Mouse (Mus musculus): ENCODE data around the gene Dab1.

Dab1 gene

GRCm38 (mm10) chr4:103839541-103839940, 220.4 kb downstream of the Dab1 start:
- peak; percentile 14 for DNase-seq

- DNase-seq, result peak; percentile 26
Observed at GRCm38 (mm10) chr4:103841126-103841525, 222.0 kb downstream of the Dab1 start.

GRCm38 (mm10) chr4:103844635-103845034, 225.5 kb downstream of the Dab1 start:
- DNase-seq, result no peak

- DNase-seq, result peak; percentile 3
Observed at GRCm38 (mm10) chr4:103857173-103857572, 238.0 kb downstream of the Dab1 start.

GRCm38 (mm10) chr4:103875564-103875963, 256.4 kb downstream of the Dab1 start:
- DNase-seq, result peak; percentile 10

GRCm38 (mm10) chr4:103878841-103879240, 259.7 kb downstream of the Dab1 start:
- no peak for DNase-seq

- DNase-seq, result no peak
Observed at GRCm38 (mm10) chr4:103881641-103882040, 262.5 kb downstream of the Dab1 start.

GRCm38 (mm10) chr4:103888086-103888485, 268.9 kb downstream of the Dab1 start:
- DNase-seq, result no peak

GRCm38 (mm10) chr4:103889110-103889509, 270.0 kb downstream of the Dab1 start:
- no peak for DNase-seq

- no peak for DNase-seq
Observed at GRCm38 (mm10) chr4:103896806-103897205, 277.6 kb downstream of the Dab1 start.

- no peak for DNase-seq
Observed at GRCm38 (mm10) chr4:103897702-103898101, 278.5 kb downstream of the Dab1 start.

- no peak for DNase-seq
Observed at GRCm38 (mm10) chr4:103911441-103911840, 292.3 kb downstream of the Dab1 start.

- DNase-seq, result no peak
Observed at GRCm38 (mm10) chr4:103912071-103912470, 292.9 kb downstream of the Dab1 start.

- DNase-seq, result no peak
Observed at GRCm38 (mm10) chr4:103922431-103922931, 303.3 kb downstream of the Dab1 start.

- no peak for DNase-seq
Observed at GRCm38 (mm10) chr4:103926682-103927081, 307.5 kb downstream of the Dab1 start.

GRCm38 (mm10) chr4:103929631-103930030, 310.5 kb downstream of the Dab1 start:
- no peak for DNase-seq

- no peak for DNase-seq
Observed at GRCm38 (mm10) chr4:103934364-103934763, 315.2 kb downstream of the Dab1 start.

GRCm38 (mm10) chr4:103948255-103948654, 329.1 kb downstream of the Dab1 start:
- DNase-seq, result no peak

- DNase-seq, result no peak
Observed at GRCm38 (mm10) chr4:103953652-103954220, 334.6 kb downstream of the Dab1 start.

- no peak for DNase-seq
Observed at GRCm38 (mm10) chr4:103961134-103962049, 342.2 kb downstream of the Dab1 start.

- DNase-seq, result no peak
Observed at GRCm38 (mm10) chr4:103969906-103970305, 350.7 kb downstream of the Dab1 start.

GRCm38 (mm10) chr4:103974536-103974935, 355.4 kb downstream of the Dab1 start:
- no peak for DNase-seq

GRCm38 (mm10) chr4:103974946-103975345, 355.8 kb downstream of the Dab1 start:
- no peak for DNase-seq

- DNase-seq, result no peak
Observed at GRCm38 (mm10) chr4:103993884-103994283, 374.7 kb downstream of the Dab1 start.

Measured in kidney, adult 9 months (tissue).